Mouse (Mus musculus): ENCODE data around the gene Ifna6.

Ifna6 gene

DNA sequence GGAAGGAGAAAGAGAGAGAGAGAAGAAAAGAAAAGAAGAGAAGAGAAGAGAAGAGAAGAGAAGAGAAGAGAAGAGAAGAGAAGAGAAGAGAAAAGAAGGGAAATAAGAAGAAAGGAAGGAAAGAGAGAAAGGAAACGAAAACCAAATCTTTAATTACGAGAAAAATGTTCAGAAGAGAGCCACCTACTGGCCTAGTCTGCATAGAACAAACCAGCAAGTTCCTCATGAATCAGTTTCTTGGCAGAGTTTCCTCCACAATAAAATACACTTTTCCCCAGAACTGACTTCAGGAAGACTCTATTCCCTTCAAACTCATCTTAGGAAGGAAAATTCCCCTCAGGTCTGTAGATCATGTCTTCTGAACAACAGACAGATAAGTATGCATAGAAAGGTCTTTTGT lies 18.1 kb downstream of the Ifna6 start:
- DNase-seq (ENCODE audit: low read depth, low spot score): peak; percentile 56

DNA sequence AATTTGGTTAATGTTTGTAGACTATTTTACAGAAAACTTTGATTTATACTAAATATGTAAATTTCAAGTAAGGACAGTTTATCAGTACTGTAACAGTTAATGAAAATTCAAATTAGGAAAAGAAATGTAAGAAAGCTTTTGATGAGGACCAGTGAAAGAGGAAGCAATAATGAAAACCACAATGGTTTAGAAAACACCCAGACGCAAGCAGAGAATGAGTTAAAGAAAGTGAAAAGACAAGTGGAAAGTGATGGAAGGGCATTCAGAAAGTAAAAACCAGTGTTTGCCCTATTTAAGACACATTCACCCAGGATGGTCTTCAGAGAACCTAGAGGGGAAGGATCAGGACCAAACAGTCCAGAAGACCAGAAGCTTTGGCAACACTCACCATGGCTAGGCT lies 22.5 kb downstream of the Ifna6 start, which contains the start of gene Ifna1:
Gene Ifna1, plus strand, starts transcription at position 390 of the 400 bp plus-strand sequence.
- DNase-seq (ENCODE audit: low read depth, low spot score): no peak

DNA sequence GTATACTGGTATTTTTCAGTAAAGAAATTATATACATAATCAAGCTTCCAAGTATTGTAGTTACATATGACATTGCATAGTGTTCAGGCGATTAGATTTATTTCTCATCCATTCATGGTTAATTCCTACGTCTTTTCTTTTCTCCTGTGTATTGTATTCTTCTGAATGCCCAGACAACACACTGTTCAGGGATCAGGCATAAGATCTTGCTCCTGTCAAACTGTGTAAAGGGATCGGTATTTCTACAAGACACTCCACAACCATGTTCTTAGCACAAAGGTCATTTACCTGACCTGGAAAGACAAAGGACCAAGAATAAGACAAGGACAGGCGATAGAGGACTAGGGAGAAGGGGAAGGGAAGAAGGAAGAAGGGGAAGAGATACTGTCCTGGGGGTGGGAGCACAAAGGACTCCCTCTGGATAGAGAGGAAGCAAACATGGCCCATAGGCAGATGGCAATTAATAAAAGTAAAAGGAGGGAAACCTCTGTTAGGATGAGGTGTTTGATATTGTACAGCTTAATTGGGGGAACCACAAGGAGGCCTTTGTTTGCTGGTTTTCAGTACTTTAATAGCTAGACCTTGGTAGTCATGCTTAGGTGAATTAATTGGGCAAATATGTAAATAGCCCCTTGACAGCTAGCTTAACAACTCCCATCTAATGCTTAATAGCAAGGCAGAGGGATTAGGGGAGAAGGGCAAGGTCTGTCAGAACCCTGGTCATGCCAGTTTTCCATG lies 24.0 kb downstream of the Ifna6 start:
- no peak for DNase-seq (ENCODE audit: low read depth, low spot score)

DNA sequence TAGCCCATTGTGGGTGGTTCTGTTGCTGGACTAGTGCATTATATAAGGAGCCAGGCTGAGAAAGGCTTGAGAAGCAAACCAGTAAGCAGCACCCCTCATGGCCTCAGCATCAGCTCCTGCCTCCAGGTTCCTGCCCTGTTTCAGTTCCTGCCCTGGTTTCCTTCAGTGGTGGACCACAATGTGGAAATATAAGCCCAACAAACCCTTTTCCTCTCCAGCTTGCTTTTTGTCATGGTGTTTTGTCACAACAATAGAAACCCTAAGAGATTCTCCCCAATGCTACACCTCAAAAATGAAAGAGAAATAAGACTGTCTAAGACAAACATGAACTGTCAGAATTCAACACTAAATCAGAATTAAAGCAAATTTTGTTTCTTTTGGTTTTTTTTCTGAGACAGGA lies 32.0 kb downstream of the Ifna6 start:
- DNase-seq (ENCODE audit: low read depth, low spot score): no peak

DNA sequence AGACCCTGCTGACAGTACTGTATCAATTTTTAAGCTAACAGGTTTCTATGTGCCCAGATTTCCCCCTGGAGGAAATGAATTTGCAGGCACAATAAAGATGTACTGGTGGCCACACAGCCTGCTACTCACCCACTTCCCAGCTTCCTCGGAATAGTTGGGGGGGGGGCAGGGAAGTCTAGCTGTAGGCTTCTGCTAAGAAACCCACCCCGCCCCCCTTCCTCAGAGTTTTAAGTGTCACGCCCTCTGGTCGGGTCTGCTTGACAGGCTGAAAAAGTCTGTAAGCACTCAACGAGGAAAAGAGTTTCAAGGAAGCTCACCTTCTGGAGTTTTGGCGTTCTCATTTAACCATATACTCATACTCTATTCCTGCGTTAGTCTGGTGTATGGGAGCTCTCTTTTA lies 36.1 kb downstream of the Ifna6 start:
- no peak for DNase-seq (ENCODE audit: low read depth, low spot score)

DNA sequence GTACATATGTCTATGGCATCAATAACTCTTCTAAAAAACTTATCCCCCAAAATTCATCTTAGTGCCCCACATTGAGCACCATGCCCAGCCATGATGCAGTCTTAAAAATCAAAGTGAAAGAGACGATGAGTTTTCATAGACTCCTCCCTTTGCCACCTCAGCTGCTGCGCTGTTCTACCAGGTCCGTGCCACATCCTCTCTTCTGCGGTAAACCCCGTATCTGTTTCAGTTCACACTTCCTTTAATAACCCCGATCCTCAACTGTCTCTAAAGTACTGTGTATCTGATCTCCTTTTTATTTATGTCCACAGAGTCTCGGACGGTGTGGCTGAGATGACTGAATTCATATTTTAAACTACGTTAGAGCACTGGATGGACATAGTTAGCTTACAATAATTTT lies 37.4 kb downstream of the Ifna6 start:
- no peak for DNase-seq (ENCODE audit: low read depth, low spot score)

DNA sequence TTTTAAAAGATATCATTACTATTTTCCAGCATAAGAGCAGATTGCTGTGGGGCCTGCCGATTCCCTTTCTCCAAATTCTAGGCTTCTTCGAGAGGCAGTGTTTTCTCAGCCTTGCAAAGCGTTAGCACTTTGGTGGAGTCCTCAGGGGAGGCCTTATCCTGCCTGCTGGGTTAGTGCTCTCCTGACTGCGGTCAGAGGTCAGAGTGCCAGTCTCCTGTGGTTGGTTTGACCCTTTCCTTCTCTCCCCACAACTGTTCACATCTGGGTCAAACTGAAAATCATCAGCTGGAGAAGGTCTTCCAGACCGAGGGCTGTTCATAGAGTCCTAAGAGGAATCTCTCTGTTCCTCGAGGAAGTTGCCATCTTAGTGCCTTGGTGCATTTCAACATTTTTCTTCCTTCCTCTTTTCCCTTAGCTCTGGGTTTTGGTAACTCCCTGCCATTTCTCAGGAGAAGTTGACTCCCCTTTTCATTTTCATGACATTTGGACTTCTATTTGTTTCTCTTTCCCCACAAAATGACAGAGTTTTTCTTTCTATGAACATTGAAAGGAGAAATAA lies 37.9 kb downstream of the Ifna6 start:
- no peak for DNase-seq (ENCODE audit: low read depth, low spot score)

DNA sequence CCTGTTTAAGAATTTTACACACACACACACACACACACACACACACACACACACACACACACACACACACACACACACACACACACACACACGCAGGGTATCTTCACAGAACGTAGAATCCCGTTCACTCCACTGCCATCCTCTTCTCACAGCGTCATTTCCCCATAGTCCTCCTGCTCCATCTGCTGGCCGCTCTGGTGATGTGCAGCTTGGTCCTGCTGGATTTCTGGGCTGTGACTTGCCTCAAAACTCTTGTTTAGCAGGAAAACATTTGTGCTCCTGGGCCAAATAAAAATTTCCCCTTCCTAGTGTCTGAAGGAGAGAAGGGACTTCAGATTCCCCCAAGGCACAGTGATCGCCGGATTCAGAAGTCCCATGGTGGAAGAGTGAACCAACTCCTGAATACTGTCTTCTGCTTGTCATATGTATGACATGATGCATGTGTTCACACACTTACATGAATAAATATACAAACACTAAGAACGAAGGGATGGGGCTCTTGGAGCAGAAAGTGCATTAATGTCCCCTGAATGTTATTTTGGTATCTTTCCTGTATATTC lies 40.2 kb downstream of the Ifna6 start:
- peak; percentile 87 for DNase-seq (ENCODE audit: low read depth, low spot score)

DNA sequence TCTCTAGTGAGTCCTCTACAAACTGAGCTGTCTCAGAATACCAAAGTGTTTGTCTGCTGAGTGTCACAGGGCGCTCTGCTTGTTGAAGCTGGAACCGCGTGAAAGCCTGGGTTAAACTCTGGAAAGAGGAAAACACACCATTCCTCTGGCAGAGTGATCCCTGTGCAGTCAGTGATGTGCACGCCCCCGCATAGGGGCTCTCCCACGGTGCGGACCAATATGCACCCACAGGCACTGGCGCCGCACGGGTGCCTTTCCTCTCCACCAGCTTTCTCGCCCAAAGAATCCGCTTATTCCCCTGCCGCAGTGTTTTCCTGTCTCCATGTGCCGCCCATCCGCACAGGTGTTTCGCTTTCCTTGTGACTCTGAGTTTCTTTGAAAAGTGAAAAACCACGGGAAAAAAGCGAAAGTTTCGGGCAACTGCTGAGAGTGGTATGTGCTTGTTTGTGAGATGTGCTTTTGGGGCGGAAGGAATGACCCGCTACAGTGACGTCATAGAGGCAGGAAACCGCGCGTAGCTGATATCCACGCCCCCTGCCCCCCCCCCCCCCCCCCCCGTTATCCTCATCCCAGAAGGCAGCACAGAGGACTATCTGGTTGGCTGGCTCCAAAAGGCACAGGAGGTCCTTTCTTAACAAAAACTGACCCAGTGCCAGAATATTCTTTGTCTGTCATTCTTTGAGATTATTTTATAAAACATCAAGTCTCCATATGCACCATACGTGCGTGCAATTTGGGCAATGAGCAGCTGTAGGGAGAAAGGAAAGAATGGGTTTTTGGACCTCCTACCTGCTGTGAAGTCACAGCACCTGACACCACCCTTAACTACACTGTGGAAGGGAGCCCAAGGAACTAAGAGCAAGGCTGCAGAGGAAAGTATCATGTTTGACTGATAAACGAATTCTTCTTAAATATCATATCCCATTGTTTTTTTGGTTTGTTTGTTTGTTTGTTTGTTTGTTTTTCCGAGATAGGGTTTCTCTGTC lies 41.0 kb downstream of the Ifna6 start:
- DNase-seq (ENCODE audit: low read depth, low spot score): peak; percentile 64

DNA sequence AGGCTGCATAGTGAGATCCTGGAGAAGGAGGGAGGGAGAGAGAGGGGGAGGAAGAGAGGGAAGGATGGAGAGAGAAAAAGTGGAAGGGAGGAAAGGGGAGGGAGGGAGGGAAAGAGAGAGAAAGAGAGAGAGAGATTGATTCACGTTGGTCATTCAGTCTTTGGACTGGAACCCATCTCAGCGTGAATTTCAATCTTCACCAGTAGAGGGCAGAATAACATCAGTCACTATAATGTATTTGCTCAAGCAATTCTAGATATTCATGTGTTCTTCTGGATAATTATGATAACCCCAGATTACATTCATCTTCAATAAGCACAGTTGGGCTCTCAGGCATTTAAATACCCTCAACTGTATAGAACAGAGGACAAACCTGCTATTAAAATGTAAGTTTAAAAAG lies 45.5 kb downstream of the Ifna6 start:
- peak; percentile 84 for DNase-seq (ENCODE audit: low read depth, low spot score)

DNA sequence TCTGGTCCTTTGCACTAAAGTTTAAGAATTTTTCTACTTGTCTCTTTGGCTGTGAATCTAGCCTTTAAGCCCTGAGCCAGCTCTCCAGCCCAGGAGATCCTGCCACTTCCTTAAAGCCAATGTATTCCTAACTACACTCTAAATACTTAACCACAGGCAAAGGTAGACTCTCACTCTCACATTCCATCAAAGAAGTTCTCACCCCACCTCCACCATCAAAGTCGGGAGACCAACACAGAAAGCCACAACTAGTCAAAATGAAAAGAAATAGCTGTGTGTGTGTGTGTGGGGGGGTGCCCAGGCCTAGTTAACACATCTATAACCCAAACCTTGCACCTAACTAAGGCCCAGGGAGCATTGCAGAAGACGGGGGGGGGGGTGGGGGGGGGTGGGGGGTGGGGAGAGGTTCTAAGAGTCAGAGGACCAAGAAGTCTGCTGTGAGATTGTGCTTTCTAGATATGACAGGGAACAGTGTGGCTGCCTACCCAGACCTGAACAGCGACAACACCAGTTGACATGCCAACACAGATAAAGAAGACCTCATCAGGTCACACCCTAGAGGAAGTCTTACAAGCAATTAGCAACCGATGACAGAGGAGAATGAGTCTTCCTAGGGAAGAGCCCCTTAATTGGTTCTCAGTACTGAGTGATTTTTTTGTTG lies 48.3 kb downstream of the Ifna6 start:
- no peak for DNase-seq (ENCODE audit: low read depth, low spot score)

DNA sequence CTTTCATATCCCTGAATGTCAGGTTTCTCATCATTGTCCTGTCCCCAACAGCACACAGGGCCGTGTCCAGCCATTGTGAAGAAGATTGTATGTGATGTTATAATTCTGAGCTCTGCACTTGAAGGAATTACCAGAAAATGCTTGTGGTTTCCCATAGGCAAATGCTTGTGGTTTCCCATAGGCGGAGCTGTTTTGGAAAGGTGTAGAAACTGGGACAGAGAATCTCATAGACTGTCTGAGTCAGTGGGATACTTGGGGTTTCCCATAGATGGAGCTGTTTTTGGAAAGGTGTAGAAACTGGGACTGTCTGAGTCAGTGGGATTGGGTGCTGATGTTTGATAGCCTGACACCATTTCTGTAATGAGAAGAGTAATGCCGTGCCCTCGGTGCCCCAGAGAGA lies 49.3 kb downstream of the Ifna6 start:
- peak; percentile 78 for DNase-seq (ENCODE audit: low read depth, low spot score)

Data from 3T3-L1 (cell line).